Mouse (Mus musculus) liver, postnatal 0 days (tissue): Measurements from ENCODE around the gene Gpx7.

Experiments
- CTCF ChIP-seq: sonication (generic); IDR thresholded peaks from 2 replicates; pipeline ENCODE4 v1.5.1; 2016; ENCODE audit warnings: antibody characterized with exemption, low read depth
- EP300 ChIP-seq: IDR thresholded peaks from 2 replicates; pipeline ENCODE4 v1.6.1; 2016; ENCODE audit warnings: antibody characterized with exemption, low read depth, mild to moderate bottlenecking

DNA sequence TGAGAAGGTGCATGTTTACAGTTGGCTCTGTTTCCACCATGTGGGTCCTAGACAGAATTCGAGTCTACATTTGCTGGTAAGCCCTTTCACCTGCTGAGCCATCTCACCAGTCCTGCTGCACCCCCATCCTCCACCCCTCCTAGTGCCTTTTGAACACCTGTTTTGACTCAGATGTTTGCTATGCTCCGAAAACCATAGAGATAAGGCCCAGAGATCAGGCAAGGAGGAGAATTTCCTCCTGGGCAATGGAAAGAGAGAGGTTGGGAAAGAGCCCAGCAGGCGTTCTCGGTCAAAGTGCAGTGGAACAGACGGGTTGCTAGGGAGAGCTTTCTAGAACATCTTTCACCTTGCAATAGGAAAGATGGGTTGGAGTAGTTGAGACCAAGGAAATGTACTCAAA, 15.6 kb downstream of the Gpx7 start:
- TF ChIP-seq EP300 = no peak
- TF ChIP-seq CTCF = no peak
